In genomic region chr16:57601031-57601430, GRCm38 (mm10) we compare ENCODE assay signal across 35 mouse cellular contexts.
"Had no signal": no experiment of that assay in that cellular context is flagged by ENCODE, and none has a peak within 500 bp of the region (broad histone marks: within the 10 kb centered on the region; RNA-seq: fewer than 3 reads in every experiment).

No protein-coding gene starts in this region.

- H3K27ac ChIP-seq: heart, embryonic 13.5 days; heart, embryonic 15.5 days; hindbrain, embryonic 10.5 days; hindbrain, embryonic 12.5 days; hindbrain, embryonic 13.5 days; hindbrain, embryonic 14.5 days; hindbrain, embryonic 15.5 days; hindbrain, postnatal 0 days; intestine, embryonic 15.5 days; kidney, embryonic 15.5 days; kidney, postnatal 0 days; layer of hippocampus, adult 2 months; left cerebral cortex, adult 2 months had no signal

- H3K27me3 ChIP-seq: heart, embryonic 12.5 days; heart, embryonic 13.5 days; heart, embryonic 15.5 days; hindbrain, embryonic 12.5 days; hindbrain, embryonic 13.5 days; hindbrain, embryonic 15.5 days; intestine, embryonic 15.5 days; kidney, embryonic 15.5 days had no signal

- ATAC-seq: hindbrain, embryonic 16.5 days; hindbrain, postnatal 0 days; inflammation-experienced regulatory T-cells, adult 6 months; intestine, embryonic 15.5 days; intestine, embryonic 16.5 days; intestine, postnatal 0 days had no signal

- H3K36me3 ChIP-seq: heart, embryonic 15.5 days; hindbrain, embryonic 10.5 days; hindbrain, embryonic 12.5 days; hindbrain, embryonic 13.5 days; hindbrain, embryonic 15.5 days; intestine, embryonic 15.5 days; kidney, embryonic 15.5 days had no signal

- H3K4me3 ChIP-seq: heart, embryonic 12.5 days; heart, embryonic 13.5 days; heart, embryonic 15.5 days; hindbrain, embryonic 10.5 days; hindbrain, embryonic 12.5 days; hindbrain, embryonic 13.5 days; hindbrain, embryonic 15.5 days; intestine, embryonic 15.5 days; kidney, embryonic 15.5 days; layer of hippocampus, adult 2 months; left cerebral cortex, adult 2 months had no signal

- H3K9ac ChIP-seq: heart, embryonic 12.5 days; heart, embryonic 13.5 days; heart, embryonic 15.5 days; hindbrain, embryonic 12.5 days; hindbrain, embryonic 13.5 days; hindbrain, embryonic 14.5 days; hindbrain, embryonic 15.5 days; intestine, embryonic 15.5 days; kidney, embryonic 15.5 days had no signal

- DNase-seq: heart, postnatal 10 days; heart, postnatal 14 days; heart, postnatal 36 days; heart, postnatal 4 days; kidney, adult 11 months; kidney, adult 18-20 months; kidney, adult 2 months; kidney, adult 8-10 months; kidney, adult 9 months; kidney, postnatal 10 days; kidney, postnatal 14 days; kidney, postnatal 25 days; kidney, postnatal 36 days; kidney, postnatal 4 days; layer of hippocampus, adult 9-11 months; layer of hippocampus, postnatal 36 days had no signal

- H3K9me3 ChIP-seq: heart, embryonic 12.5 days; heart, embryonic 13.5 days; heart, embryonic 15.5 days; hindbrain, embryonic 10.5 days; hindbrain, embryonic 12.5 days; hindbrain, embryonic 13.5 days; hindbrain, embryonic 15.5 days; intestine, embryonic 15.5 days; kidney, embryonic 15.5 days had no signal

- H3K4me1 ChIP-seq: heart, embryonic 15.5 days; hindbrain, embryonic 12.5 days; intestine, embryonic 15.5 days had no signal

- H3K4me2 ChIP-seq: heart, embryonic 11.5 days; heart, embryonic 12.5 days; heart, embryonic 13.5 days; heart, embryonic 15.5 days; hindbrain, embryonic 12.5 days; hindbrain, embryonic 13.5 days; hindbrain, embryonic 14.5 days; hindbrain, embryonic 15.5 days; intestine, embryonic 15.5 days; kidney, embryonic 15.5 days had no signal
